Mouse (Mus musculus) frontal cortex, adult (tissue): Measurements from ENCODE around the gene Wdtc1.

Source experiments
- ATAC-seq: cut with Nextera tagmentation; 2 replicates; pipeline ENCODE4 v1.9.2; 2017; ENCODE audit warnings: mild to moderate bottlenecking, moderate library complexity, mixed read lengths; ENCODE audit not compliant: low TSS enrichment

Wdtc1 gene

GRCm38 (mm10) chr4:133282656-133283055 lies 70.6 kb downstream of the Wdtc1 start:
- ATAC-seq, result no peak

GRCm38 (mm10) chr4:133281951-133282481 lies 71.3 kb downstream of the Wdtc1 start:
- no peak for ATAC-seq

GRCm38 (mm10) chr4:133281513-133281912 lies 71.8 kb downstream of the Wdtc1 start:
- no peak for ATAC-seq

GRCm38 (mm10) chr4:133278482-133278881 lies 74.8 kb downstream of the Wdtc1 start:
- ATAC-seq, result peak; percentile 8; the same call in 1 of the 2 replicates

- no peak for ATAC-seq
Observed at GRCm38 (mm10) chr4:133278067-133278466, 75.2 kb downstream of the Wdtc1 start.

- ATAC-seq, result peak; percentile 90
Observed at GRCm38 (mm10) chr4:133277104-133278026, 75.9 kb downstream of the Wdtc1 start, which contains the start of gene Tmem222. Gene Tmem222 (minus strand): TSS chr4:133277792.

- no peak for ATAC-seq
Observed at GRCm38 (mm10) chr4:133270929-133271328, 82.4 kb downstream of the Wdtc1 start.

GRCm38 (mm10) chr4:133269596-133269995 lies 83.7 kb downstream of the Wdtc1 start:
- ATAC-seq, result no peak

GRCm38 (mm10) chr4:133268931-133269330 lies 84.3 kb downstream of the Wdtc1 start:
- no peak for ATAC-seq

GRCm38 (mm10) chr4:133266248-133266880 lies 86.9 kb downstream of the Wdtc1 start:
- no peak for ATAC-seq

GRCm38 (mm10) chr4:133265759-133266158 lies 87.5 kb downstream of the Wdtc1 start:
- ATAC-seq, result no peak

- no peak for ATAC-seq
Observed at GRCm38 (mm10) chr4:133265297-133265696, 88.0 kb downstream of the Wdtc1 start.

GRCm38 (mm10) chr4:133264559-133264958 lies 88.7 kb downstream of the Wdtc1 start:
- no peak for ATAC-seq

- ATAC-seq, result no peak
Observed at GRCm38 (mm10) chr4:133263756-133264155, 89.5 kb downstream of the Wdtc1 start.

- ATAC-seq, result peak; percentile 55; the same call in 1 of the 2 replicates
Observed at GRCm38 (mm10) chr4:133262882-133263281, 90.4 kb downstream of the Wdtc1 start, which contains the start of gene Sytl1. Gene Sytl1 (minus strand): TSS chr4:133263113.

- 0 out of 2 replicates have a peak, but pooled peaks have one; percentile 44 for ATAC-seq
Observed at GRCm38 (mm10) chr4:133262375-133262765, 90.9 kb downstream of the Wdtc1 start.

GRCm38 (mm10) chr4:133261641-133262374 lies 91.5 kb downstream of the Wdtc1 start:
- ATAC-seq, result no peak

- ATAC-seq, result no peak
Observed at GRCm38 (mm10) chr4:133257798-133258408, 95.4 kb downstream of the Wdtc1 start.

GRCm38 (mm10) chr4:133257230-133257629 lies 96.1 kb downstream of the Wdtc1 start:
- ATAC-seq, result no peak

GRCm38 (mm10) chr4:133256820-133257219 lies 96.5 kb downstream of the Wdtc1 start:
- ATAC-seq, result no peak

- no peak for ATAC-seq
Observed at GRCm38 (mm10) chr4:133255392-133255791, 97.9 kb downstream of the Wdtc1 start.
